Mouse (Mus musculus) layer of hippocampus, postnatal 14 days (tissue): ENCODE measurements at regions not wholly inside any gene's neighbourhood (a gene's known extent, or its start where the extent isn't known, plus 50 kb on each side); places are given as distances from the start of the nearest gene placed in this dataset.
"Not testable (repeated sequence)": the region's sequence is repeated elsewhere in the genome, so short reads cannot be mapped to it uniquely, and the experiment has no call there.

Experiments
- DNase-seq, 2 experiments: peaks; one replicate each; pipeline ENCODE4 v3.0.0; 2021 to 2022; ENCODE audit warnings: low spot score in 2 of 2, mixed read lengths in 1 of 2

DNA sequence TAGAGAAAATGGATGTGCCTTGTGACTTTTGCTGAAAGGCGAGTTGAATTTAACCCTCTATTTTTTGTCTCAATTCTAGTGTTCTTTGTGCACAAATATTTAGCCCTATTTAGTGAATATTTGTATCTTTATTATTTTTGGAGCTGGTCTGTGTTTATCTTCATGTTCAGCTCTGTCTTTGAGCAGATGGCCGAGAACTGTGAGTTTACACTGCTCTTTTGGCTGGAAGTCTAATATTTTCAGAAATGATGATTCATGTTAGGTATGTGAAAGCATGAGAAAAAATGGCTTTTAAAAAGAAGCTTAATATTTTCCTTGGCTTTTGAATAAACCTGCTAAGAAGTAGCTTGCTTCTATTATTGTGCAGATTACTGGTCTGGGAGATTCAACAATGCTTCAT is 505.4 kb downstream of the Sema5a start:
- peak in 1 of 2 experiments; percentile 15 for DNase-seq

DNA sequence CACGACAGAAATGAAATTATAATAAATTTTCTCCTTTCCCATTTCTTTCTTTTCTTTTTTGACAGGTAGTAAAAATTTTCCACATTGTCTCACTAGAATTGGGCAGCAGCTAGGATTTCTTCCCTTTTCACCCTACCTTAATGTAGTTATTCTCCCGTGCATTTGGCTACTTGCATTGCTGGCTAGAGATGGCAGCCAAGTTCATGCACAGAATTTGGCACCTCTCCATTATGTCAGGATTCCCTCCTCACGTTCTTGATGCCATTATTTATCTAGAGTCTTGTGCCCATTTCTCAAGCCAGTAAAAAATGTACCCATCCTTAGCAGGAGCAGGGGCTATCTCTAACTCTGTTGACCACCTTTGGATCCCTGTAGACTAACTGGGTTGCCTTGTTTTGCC is 507.4 kb downstream of the Sema5a start:
- DNase-seq: no peak

DNA sequence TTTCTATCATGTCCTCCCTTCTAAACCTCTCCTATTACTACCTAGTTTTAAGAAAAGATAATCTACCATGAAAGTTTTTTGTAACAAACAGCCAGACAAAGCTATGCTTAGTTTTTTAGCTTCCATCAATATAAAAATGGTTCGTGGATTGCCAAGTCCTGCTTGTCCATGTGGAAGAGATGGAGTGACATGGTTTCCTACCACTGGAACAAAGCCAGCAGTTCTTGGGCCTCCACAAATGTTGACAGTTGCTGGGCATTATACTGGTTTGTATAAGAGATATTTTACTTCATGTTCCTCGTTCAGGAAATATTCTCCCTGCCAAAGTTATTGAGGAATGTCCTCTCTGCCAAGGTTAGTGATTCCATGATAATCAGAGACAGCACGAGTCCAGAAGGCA is 515.5 kb downstream of the Sema5a start:
- no peak for DNase-seq

DNA sequence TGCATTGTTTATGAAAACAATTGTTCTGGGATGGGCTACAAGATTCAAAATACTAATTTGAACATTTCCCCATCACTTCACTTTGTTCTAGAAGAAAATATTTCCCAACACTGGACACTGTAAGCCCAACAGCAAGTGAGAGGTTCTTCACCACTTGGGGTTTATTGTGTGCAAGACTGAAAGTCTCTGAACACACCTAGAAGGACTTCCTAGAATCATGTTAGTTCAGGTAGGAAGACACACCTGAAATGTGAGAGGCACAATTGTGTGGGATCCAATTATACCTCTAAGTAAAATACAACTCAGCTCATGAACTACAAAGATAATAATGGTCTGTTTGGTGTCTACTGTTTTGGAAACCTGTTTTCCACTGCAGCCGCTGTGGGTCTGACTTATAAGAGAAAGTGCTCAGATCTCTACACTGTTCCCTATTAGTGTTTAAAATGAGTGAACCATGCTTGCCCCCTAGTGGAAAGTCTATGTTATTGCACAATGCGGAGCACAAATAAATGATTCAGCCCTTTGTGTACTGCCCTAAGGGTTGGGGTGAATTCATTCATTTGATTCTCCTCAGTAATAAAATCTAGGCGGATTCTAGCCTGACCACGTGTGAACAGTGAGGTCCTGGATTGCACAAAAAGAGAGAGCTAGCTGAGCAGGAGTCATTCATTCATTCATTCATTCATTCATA is 521.5 kb downstream of the Sema5a start:
- peak in 1 of 2 experiments; percentile 59 for DNase-seq

DNA sequence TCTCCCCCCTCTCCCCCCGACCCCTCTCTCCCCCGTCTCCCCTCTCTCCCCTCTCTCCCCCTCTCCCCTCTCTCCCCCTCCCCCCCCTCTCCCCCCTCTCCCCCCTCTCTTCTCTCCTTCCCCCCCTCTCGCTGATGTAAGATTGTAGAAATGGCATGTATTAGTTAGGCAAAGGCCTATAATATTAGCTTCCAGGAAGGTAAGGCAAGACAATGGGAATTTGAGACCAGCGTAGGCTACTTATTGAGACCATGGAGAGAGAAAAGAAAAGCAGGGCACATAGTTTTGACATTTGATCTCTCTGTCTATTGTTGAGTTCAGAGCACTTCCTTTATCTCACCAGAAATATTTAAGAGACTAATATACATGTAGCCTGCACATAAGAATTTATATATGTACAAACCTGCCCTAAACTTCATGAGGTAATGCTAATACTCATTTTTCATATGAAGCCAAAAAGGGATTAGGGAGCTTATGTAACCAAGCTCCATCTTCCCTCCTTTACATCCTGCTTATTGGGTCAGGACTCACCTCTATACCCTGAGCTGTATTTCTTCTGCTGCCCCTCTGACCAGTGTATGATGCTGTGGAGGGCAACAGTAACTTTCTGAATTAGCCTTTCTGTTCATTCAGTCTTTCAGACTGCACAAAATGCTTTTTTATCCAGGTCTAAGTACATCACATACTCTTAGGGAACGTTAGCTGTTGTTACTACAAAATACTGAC is 522.3 kb downstream of the Sema5a start:
- no peak for DNase-seq

DNA sequence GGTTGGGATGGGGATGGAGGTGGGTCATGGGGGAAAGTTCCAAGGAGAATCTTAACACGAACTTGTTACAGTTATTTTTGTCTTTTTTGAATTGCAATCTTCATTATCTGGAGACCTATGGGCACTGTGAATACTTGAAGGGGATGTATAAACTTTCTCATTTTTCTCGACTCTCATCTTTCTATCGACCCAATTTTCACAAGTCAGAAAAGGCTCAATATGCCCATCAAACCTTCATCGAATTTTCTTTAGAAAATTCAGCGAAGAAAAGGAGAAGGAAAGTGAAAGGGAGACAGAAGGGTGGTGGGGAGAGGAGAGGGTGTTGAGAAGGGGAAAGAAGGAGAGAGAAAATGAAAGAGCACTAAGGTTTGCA is 533.6 kb downstream of the Sema5a start:
- DNase-seq: not testable (repeated sequence)

DNA sequence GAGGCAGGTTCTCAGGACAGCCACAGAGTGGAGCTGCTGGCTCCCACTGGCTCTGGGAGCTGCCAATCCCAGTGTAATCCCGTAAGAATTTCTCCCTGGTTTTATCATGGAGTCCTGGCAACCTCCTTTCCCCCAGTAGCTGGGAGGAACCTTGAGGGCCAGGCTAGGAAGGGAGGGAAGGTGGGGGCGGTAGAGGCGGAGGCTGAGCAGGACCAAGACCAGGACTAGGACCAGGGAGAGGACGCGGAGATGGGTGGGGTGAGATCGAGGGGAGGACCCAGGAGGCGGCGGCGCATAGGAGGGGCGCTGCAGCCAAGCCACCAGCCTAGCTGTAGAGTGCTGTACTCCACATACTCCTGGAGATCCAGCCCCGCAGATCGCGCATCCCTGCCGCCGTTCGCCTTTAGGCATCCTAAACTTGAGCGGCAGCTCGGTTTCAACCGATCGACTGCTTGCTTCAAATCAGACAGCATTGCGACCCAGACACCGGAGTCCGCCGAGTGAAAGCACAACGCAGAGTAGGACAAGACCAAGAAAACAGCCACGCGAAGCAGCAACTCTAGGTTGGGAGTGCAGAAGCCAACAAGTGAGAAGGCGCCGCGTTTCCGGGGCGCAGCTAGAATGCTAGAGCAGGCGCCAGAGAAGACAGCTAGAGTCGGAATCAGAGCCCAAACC is 534.1 kb downstream of the Sema5a start:
- DNase-seq: peak; percentile 79 to 86

DNA sequence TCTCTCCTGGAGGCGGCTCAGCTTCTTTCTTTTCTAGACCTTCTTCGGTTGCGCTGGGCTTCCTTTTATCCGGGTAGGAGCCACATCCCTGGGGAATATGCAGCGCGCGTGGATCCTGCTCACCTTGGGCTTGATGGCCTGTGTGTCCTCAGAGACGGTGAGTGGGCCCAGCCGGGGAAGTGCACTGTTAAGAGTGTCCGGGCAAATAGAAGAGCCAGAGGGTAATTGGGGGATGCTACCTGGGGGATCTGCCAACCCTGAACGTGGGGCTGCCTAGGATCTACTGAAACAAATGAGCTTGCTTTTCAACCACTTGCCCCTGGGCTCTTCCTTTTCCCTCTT is 534.6 kb downstream of the Sema5a start:
- not testable (repeated sequence) for DNase-seq

DNA sequence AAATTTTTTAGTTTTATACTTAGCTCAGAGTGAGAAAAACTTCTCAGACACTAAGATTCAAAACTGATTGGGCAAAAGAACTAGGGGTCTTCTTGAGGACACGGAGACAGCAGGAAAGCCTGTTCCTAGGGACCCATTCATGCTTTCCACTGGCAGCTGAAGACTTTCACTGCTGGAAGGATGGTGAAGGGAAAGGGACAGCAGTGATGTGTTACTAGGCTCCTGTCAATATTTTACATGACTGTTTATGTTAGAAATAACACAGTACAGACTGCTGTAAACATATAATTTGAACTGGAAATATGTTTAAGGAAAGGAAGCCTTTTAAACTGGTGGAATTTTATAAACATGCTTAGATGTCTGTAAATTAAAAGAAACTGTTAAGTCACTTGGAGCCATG is 537.0 kb downstream of the Sema5a start:
- not testable (repeated sequence) for DNase-seq

DNA sequence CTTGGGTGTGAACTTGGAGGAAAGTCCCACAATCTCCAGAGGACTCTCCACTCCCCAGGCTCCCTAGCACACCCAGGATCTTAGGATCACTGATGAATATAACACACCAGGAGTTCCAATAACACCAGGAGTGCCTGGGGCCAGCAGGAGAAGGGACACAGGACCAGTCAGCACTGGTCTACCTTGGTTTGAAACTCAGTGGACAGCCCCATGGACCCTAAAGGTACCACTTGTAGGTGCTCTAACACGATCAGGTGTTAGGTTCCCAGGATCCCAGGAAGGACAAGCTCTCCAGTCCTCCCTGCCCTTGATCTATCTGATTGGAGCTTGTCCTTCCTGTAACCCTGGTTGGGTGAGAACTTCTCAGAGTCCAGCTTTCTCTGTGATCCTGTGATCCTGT is 554.6 kb downstream of the Sema5a start:
- DNase-seq: no peak

DNA sequence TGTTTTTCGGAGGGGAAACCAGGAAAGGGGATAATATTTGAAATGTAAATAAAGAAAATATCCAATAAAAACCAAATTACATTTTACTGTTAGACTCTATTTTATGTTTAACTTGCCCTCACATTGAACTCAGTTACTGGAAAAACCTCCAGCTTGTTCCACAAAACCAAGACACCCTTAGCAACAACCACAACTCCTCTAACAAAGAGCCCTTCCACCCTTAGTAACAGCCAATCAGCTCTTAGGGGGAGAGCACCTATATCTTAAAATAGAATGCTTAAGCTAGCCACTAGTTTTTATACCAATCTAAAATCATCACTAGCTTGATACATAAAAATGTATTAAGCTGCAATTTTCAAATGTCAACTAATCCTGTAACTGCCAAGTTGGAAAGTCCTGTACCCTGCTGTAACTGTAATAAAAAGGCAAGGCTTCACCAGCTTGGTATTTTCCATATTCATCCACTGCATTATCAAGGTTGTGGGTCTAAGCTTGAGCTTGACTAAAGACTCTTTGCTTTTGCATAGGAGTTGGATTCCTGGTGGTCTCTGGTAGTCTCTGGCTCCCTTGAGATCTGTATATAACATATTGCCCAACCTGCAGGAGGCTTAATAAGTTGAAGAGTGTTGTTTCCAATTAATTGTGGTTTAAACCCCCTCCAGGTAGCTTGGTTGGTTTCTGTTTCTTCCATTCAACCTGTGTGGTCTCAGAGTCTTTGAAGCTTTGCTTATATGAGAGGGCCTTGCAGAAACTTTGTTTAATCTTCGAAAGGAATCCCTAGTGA is 566.4 kb downstream of the Sema5a start:
- no peak for DNase-seq

DNA sequence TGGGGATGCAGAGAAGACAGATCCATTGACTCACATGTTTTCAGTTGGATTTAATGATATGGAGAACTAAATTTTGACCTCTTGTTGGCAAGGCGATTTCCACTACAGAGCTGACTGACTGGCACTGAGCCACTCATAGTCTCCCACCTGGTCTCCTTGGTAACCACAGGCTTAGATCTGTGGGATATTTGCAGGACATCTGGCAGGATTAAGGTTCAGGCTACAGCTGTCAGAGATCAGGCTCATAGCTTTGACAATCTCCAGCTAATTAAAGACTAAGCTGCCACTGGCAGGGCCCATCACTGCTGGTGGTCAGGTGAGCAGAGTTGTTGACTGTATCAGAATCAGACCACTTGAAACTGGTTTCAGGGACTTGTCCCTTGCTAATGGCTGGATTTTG is 595.4 kb downstream of the Sema5a start:
- DNase-seq: no peak
